Comparison of ENCODE assay signal across 16 mouse cellular contexts in the genomic region with DNA sequence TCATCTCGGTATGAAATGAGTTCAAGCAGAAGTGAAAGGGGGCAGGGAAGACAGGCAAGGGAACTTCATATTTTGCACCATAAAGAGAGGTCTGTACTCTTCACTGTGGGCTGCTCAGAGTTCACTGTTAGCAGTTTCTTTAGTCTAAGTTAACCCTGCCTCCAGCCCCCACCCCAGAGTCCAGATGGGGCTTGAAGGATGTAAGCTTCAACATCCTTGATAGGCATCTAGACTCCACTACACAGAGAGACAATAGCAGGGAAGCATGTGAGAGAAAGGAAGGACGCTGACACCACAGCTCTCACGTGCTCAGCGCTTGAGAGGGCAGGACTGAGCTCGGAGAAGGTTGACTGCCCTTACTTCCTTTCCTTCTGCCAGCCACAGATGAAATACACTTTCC. TPM values are rescaled to one million over a fixed set of nuclear protein-coding genes. Genes with fewer than 3 reads are reported as not detected.
DNase-seq lines count a peak whose midpoint lies in the region; ATAC-seq and TF ChIP-seq lines count a peak whose summit lies in the region.
"Had no signal": no experiment of that assay in that cellular context is flagged by ENCODE, and none has a peak within 500 bp of the region (broad histone marks: within the 10 kb centered on the region; RNA-seq: fewer than 3 reads in every experiment).

No protein-coding gene starts in this region.

- no peak for TF ChIP-seq EP300 in lung, postnatal 0 days (IDR thresholded peaks at IDR 0.05)

- DNase-seq in lung, postnatal 0 days (ENCODE audit: low spot score), result no peak
- DNase-seq in lung, adult 2 months, result no peak
- DNase-seq in skeletal muscle tissue, adult 2 months (ENCODE audit: low read depth, low spot score), result peak; percentile 14
- DNase-seq in thymus, postnatal 4 days, result peak; percentile 38
- DNase-seq in left cerebral cortex, adult 2 months (ENCODE audit: extremely low spot score in 1 of 2, low spot score in 2 of 2), result no peak
- no peak for DNase-seq in cerebellum, adult 9-10 months
- DNase-seq in testis, postnatal 14 days (ENCODE audit: low spot score), result no peak
- DNase-seq: kidney, adult 9 months had no signal

- H3K4me3 ChIP-seq in lung, postnatal 0 days (ENCODE audit: low read depth, low read length), result no peak overlapping the region
- no peak overlapping the region for H3K4me3 ChIP-seq in lung, adult 2 months (replicated peaks; ENCODE audit: extremely low read depth, low read depth, low read length)
- H3K4me3 ChIP-seq in liver, embryonic 16.5 days (ENCODE audit: low read depth, low read length), result no peak overlapping the region
- no peak overlapping the region for H3K4me3 ChIP-seq in left cerebral cortex, adult 2 months
- H3K4me3 ChIP-seq: forebrain, embryonic 12.5 days; hindbrain, embryonic 10.5 days; midbrain, embryonic 12.5 days had no signal

- H3K27ac ChIP-seq in lung, postnatal 0 days (ENCODE audit: low read length), result no peak overlapping the region
- H3K27ac ChIP-seq in liver, embryonic 16.5 days (ENCODE audit: low read length), result no peak overlapping the region
- H3K27ac ChIP-seq in left cerebral cortex, adult 2 months, result no peak overlapping the region
- H3K27ac ChIP-seq: forebrain, embryonic 12.5 days; hindbrain, embryonic 10.5 days; midbrain, embryonic 12.5 days had no signal

- intact Hi-C loops in left cerebral cortex, adult 2 months (cut with DNase I), result loop anchor here (10.0 kb wide), 1 partner anchor 157 kb away; no protein-coding TSS in a partner anchor

- ATAC-seq in lung, postnatal 0 days, result 0 out of 2 replicates have a peak, but pooled peaks have one; percentile 23
- ATAC-seq in liver, embryonic 16.5 days (ENCODE audit: low read depth), result no peak

- no peak for TF ChIP-seq POLR2A in lung, adult 2 months (IDR thresholded peaks at IDR 0.05; ENCODE audit: borderline replicate concordance, extremely low read depth, low read depth, low read length)

- TF ChIP-seq CTCF in lung, postnatal 0 days (IDR thresholded peaks at IDR 0.05), result no peak
- no peak for TF ChIP-seq CTCF in lung, adult 2 months (IDR thresholded peaks at IDR 0.05; ENCODE audit: insufficient read depth, low read length)
- TF ChIP-seq CTCF in left cerebral cortex, adult 2 months (IDR thresholded peaks at IDR 0.05), result no peak

- H3K36me3 ChIP-seq in lung, postnatal 0 days (ENCODE audit: insufficient read depth, low read length), result no peaks in the 10 kb centered on the region
- H3K36me3 ChIP-seq in liver, embryonic 16.5 days (ENCODE audit: control insufficient read depth, insufficient read depth), result no peaks in the 10 kb centered on the region
- H3K36me3 ChIP-seq: forebrain, embryonic 12.5 days; G1E; hindbrain, embryonic 10.5 days; midbrain, embryonic 12.5 days had no signal

- no peaks in the 10 kb centered on the region for H3K4me1 ChIP-seq in lung, postnatal 0 days (ENCODE audit: insufficient read depth, low read depth, low read length)
- no peaks in the 10 kb centered on the region for H3K4me1 ChIP-seq in lung, adult 2 months (ENCODE audit: control insufficient read depth, insufficient read depth, low read length)
- H3K4me1 ChIP-seq in liver, embryonic 16.5 days (ENCODE audit: control insufficient read depth, low read depth, low read length), result no peaks in the 10 kb centered on the region
- H3K4me1 ChIP-seq: forebrain, embryonic 12.5 days; hindbrain, embryonic 10.5 days; midbrain, embryonic 12.5 days had no signal

- H3K9me3 ChIP-seq in lung, postnatal 0 days (ENCODE audit: low read length), result no peaks in the 10 kb centered on the region
- no peaks in the 10 kb centered on the region for H3K9me3 ChIP-seq in liver, embryonic 16.5 days (replicated peaks; ENCODE audit: control insufficient read depth, low read length)
- H3K9me3 ChIP-seq: forebrain, embryonic 12.5 days; G1E; hindbrain, embryonic 10.5 days; midbrain, embryonic 12.5 days had no signal

- H3K4me2 ChIP-seq in lung, postnatal 0 days (replicated peaks; ENCODE audit: low read depth, low read length), result no peak overlapping the region
- H3K4me2 ChIP-seq in liver, embryonic 16.5 days (ENCODE audit: low read depth, low read length), result peak overlapping the region; percentile 3; the same call in 1 of the 2 replicates
- H3K4me2 ChIP-seq: forebrain, embryonic 12.5 days; midbrain, embryonic 12.5 days had no signal

- no peak overlapping the region for H3K9ac ChIP-seq in lung, postnatal 0 days (replicated peaks; ENCODE audit: low read depth)
- no peak overlapping the region for H3K9ac ChIP-seq in liver, embryonic 16.5 days (ENCODE audit: low read depth, low read length)
- H3K9ac ChIP-seq: forebrain, embryonic 12.5 days; midbrain, embryonic 12.5 days had no signal

- WGBS in lung, postnatal 0 days, result 37% methylated on average over 5 of the region's 5 CpGs
- 33% methylated on average over 5 of the region's 5 CpGs for WGBS in lung, adult 2 months
- WGBS in liver, embryonic 16.5 days (ENCODE audit: insufficient replicate concordance), result 11% methylated on average over 5 of the region's 5 CpGs

- H3K27me3 ChIP-seq in lung, postnatal 0 days (replicated peaks; ENCODE audit: insufficient read depth, low read length), result no peaks in the 10 kb centered on the region
- no peaks in the 10 kb centered on the region for H3K27me3 ChIP-seq in liver, embryonic 16.5 days (ENCODE audit: control insufficient read depth, insufficient read depth, low read depth, low read length)
- H3K27me3 ChIP-seq: forebrain, embryonic 12.5 days; midbrain, embryonic 12.5 days had no signal

RNA-seq across cellular contexts. Expression of a gene that starts 25.1 kb away (rescaled TPM):
- 0.35 and 0.60 TPM in 2 replicates for polyA plus RNA-seq in lung, postnatal 0 days (2015; fragmentation: Nextera tagmentation; extraction: Ambion mirVana)
- 2.1 and 2.6 TPM in 2 replicates for polyA plus RNA-seq in lung, adult 2 months (2012; rRNA removed)
- polyA plus RNA-seq in liver, embryonic 16.5 days (2015; fragmentation: Nextera tagmentation; extraction: Ambion mirVana), result 0.81 and 1.3 TPM in 2 replicates
- total RNA-seq in left cerebral cortex, adult 2 months (2021), result under 1 TPM in 1 of 2 experiments, not detected in 1; 0.38 TPM
- polyA plus RNA-seq: forebrain, embryonic 12.5 days; G1E had no signal

RNA-seq across cellular contexts. Expression of a gene that starts 34.3 kb away (rescaled TPM):
- not detected in 2 replicates for polyA plus RNA-seq in lung, postnatal 0 days (2015; fragmentation: Nextera tagmentation; extraction: Ambion mirVana)
- polyA plus RNA-seq in lung, adult 2 months (2012; rRNA removed), result 0.14 and 0.18 TPM in 2 replicates
- polyA plus RNA-seq in liver, embryonic 16.5 days (2015; fragmentation: Nextera tagmentation; extraction: Ambion mirVana), result not detected in 2 replicates
- not detected for total RNA-seq in left cerebral cortex, adult 2 months (2021)
- total RNA-seq: gastrocnemius, postnatal 4 days had no signal
- polyA plus RNA-seq: forebrain, embryonic 12.5 days; G1E; hindbrain, embryonic 10.5 days; midbrain, embryonic 12.5 days; stomach, embryonic 14.5 days had no signal

RNA-seq across cellular contexts. Expression of a gene that starts 43.6 kb away (rescaled TPM):
- 0.25 and 0.27 TPM in 2 replicates for polyA plus RNA-seq in lung, postnatal 0 days (2015; fragmentation: Nextera tagmentation; extraction: Ambion mirVana)
- polyA plus RNA-seq in lung, adult 2 months (2012; rRNA removed), result 1.5 and 2.8 TPM in 2 replicates
- 81.9 and 86.0 TPM in 2 replicates for polyA plus RNA-seq in liver, embryonic 16.5 days (2015; fragmentation: Nextera tagmentation; extraction: Ambion mirVana)
- total RNA-seq in left cerebral cortex, adult 2 months (2021), result not detected
- total RNA-seq: left cerebral cortex, postnatal 36 days had no signal
- polyA plus RNA-seq: forebrain, embryonic 12.5 days; G1E had no signal

Comparison
In these comparisons a context has a peak if more than half of its experiments do, and no peak if none do; other contexts are left out.
1. DNase-seq: peak in skeletal muscle tissue, adult 2 months (single experiment) and thymus, postnatal 4 days (single experiment); none in lung, postnatal 0 days (single experiment), lung, adult 2 months (single experiment), left cerebral cortex, adult 2 months (0 of 2), cerebellum, adult 9-10 months (single experiment) and testis, postnatal 14 days (single experiment).
2. RNA of a gene that starts 43.6 kb away (polyA plus RNA-seq): 81.9 to 86.0 TPM in liver, embryonic 16.5 days; 1.5 to 2.8 TPM in lung, adult 2 months and 0.25 to 0.27 TPM in lung, postnatal 0 days; every median in the first group is over 10 times any median in the second.